Mouse (Mus musculus) liver, postnatal 0 days (tissue): ENCODE results near the gene Plgrkt.

Experiments
- CTCF ChIP-seq: sonication (generic); IDR thresholded peaks from 2 replicates; pipeline ENCODE4 v1.5.1; 2016; ENCODE audit warnings: antibody characterized with exemption, low read depth
- EP300 ChIP-seq: IDR thresholded peaks from 2 replicates; pipeline ENCODE4 v1.6.1; 2016; ENCODE audit warnings: antibody characterized with exemption, low read depth, mild to moderate bottlenecking

DNA sequence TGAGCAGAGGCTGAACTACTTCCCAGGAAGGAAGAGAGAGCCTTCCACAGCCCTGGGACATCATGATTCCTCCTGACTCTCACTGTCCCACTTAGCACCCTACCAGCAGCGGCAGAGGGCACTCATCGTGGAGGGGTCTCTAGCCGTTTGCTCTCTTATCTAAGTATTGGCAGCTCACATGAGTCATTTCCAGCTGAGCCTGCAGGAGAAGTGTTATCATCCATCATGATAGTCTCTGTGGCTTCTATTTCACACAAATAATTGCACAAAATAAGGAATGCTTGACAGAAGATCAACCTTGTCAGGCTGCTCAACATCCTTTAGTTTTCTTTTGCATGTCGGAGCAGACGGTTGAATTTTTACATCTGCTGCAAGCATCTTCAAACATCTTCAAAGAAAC, 6.9 kb downstream of the Plgrkt start:
- TF ChIP-seq CTCF (no peak), EP300 (no peak)
